Mouse (Mus musculus) kidney, adult 2 months (tissue): ENCODE results near the gene Spem1.

ENCODE experiments used
- CTCF ChIP-seq: fragments of 200-500 bp; conservative IDR thresholded peaks from 2 replicates; pipeline ENCODE4 v1.5.1; 2011; ENCODE audit warnings: low read depth, mild to moderate bottlenecking, control low read depth, low read length, moderate library complexity, mixed read lengths; ENCODE audit not compliant: insufficient read depth, insufficient read length
- POLR2A ChIP-seq: fragments of 200-500 bp; IDR thresholded peaks from one replicate; pipeline ENCODE4 v1.6.1; 2011; ENCODE audit warnings: low read depth, low read length, control low read depth

DNA sequence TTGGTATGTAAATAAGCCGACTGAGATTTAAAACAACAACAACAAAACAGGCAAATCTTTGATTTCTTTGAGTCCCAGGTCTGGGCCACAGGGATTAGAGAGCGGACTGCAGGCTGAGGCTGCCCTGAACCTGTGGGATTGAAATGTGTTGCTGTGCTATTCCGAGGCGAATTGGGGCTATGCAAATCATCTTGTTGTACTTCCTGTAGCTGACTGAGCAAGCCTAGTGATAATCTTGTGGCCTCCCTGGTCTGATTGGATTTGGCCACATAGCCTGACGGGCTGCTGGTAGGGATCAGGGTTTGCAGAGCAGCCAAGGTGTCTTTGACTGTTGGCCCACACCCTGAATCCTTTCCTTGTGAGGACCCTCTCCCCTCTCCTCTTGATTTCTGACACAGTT lies 47.0 kb downstream of the Spem1 start:
- TF ChIP-seq POLR2A (no peak), CTCF (no peak)
